Mouse (Mus musculus): ENCODE measurements around the gene Rpl36-ps4. TPM values are rescaled to one million over a fixed set of nuclear protein-coding genes. Genes with fewer than 3 reads are reported as not detected.

Gene Rpl36-ps4
- not detected in 2 replicates for total RNA-seq (2023)

GRCm38 (mm10) chr17:87920677-87921076, at the start of gene Rpl36-ps4:
Gene Rpl36-ps4, plus strand, starts transcription at chr17:87920977.

Other genes with a start within 250 kb of the Rpl36-ps4 start
- 9.9 and 10.2 TPM in 2 replicates for gene Msh2, start 248.6 kb upstream of the Rpl36-ps4 start, total RNA-seq (2023)
- 8.6 and 12.8 TPM in 2 replicates for gene Kcnk12, start 123.0 kb upstream of the Rpl36-ps4 start, total RNA-seq (2023)
- 11.5 and 14.9 TPM in 2 replicates for gene Msh6, start 54.1 kb downstream of the Rpl36-ps4 start, total RNA-seq (2023)
- 62.2 and 79.4 TPM in 2 replicates for gene Fbxo11, start 144.3 kb downstream of the Rpl36-ps4 start, total RNA-seq (2023)

Data from neutrophil, adult 65 days (primary cell).